21 mouse cellular contexts compared by ENCODE assay signal in the genomic region with DNA sequence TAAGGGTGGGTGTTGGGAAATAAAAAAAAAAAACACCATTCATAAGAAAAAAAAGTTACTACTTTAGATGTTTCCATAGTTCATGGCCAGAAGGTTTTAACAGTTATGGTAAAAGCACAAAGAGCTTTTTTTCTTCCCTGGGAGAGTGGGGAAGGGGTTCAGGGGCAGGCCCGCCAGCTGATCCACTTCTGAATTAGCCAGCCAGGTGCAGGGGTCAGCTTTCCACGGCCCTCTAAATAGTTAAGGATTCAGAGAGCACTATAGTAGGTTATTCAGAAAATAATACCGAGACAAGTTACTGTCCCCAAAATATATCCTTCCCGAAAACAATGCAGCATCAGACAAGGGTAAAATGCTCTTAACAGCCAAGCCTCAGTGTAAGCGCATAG.
DNase-seq lines count a peak whose midpoint lies in the region; ATAC-seq and TF ChIP-seq lines count a peak whose summit lies in the region.
"Had no signal": no experiment of that assay in that cellular context is flagged by ENCODE, and none has a peak within 500 bp of the region (broad histone marks: within the 10 kb centered on the region; RNA-seq: fewer than 3 reads in every experiment).

No protein-coding gene starts in this region.

- H3K9me3 ChIP-seq in kidney, embryonic 15.5 days (replicated peaks) = no peaks in the 10 kb centered on the region
- no peaks in the 10 kb centered on the region for H3K9me3 ChIP-seq in ES-E14 (ENCODE audit: control insufficient read depth, insufficient read depth, low read depth, low read length)
- no peaks in the 10 kb centered on the region for H3K9me3 ChIP-seq in embryonic facial prominence, embryonic 11.5 days (replicated peaks; ENCODE audit: control insufficient read depth, low read length)
- no peaks in the 10 kb centered on the region for H3K9me3 ChIP-seq in neural tube, embryonic 11.5 days (ENCODE audit: control insufficient read depth, low read length)
- H3K9me3 ChIP-seq in forebrain, embryonic 16.5 days (ENCODE audit: control insufficient read depth, low read length) = no peaks in the 10 kb centered on the region
- H3K9me3 ChIP-seq: heart, embryonic 10.5 days; liver, embryonic 12.5 days had no signal

- 0 out of 2 replicates have a peak overlapping the region, but pooled peaks have one; percentile 4 for H3K4me2 ChIP-seq in kidney, embryonic 15.5 days
- H3K4me2 ChIP-seq in embryonic facial prominence, embryonic 11.5 days (ENCODE audit: low read depth, low read length) = no peak overlapping the region
- no peak overlapping the region for H3K4me2 ChIP-seq in neural tube, embryonic 11.5 days (ENCODE audit: low read depth)
- no peak overlapping the region for H3K4me2 ChIP-seq in forebrain, embryonic 16.5 days (ENCODE audit: low read length)
- H3K4me2 ChIP-seq: liver, embryonic 12.5 days; lung, embryonic 14.5 days had no signal

- no peak for ATAC-seq in kidney, embryonic 15.5 days (replicated peaks; ENCODE audit: low FRiP score)
- no peak for ATAC-seq in embryonic facial prominence, embryonic 11.5 days (replicated peaks; ENCODE audit: insufficient number of reproducible peaks, low FRiP score, low TSS enrichment, low read depth)
- 0 out of 2 replicates have a peak, but pooled peaks have one; percentile 36 for ATAC-seq in neural tube, embryonic 11.5 days (ENCODE audit: insufficient read depth, low FRiP score, low TSS enrichment)
- ATAC-seq in forebrain, embryonic 16.5 days = no peak
- ATAC-seq: hindbrain, embryonic 16.5 days; liver, embryonic 12.5 days; midbrain, embryonic 16.5 days had no signal

- no peaks in the 10 kb centered on the region for H3K36me3 ChIP-seq in kidney, embryonic 15.5 days
- H3K36me3 ChIP-seq in ES-E14 (ENCODE audit: control insufficient read depth, insufficient read depth, low read length, poor library complexity, severe bottlenecking) = no peaks in the 10 kb centered on the region
- H3K36me3 ChIP-seq in embryonic facial prominence, embryonic 11.5 days (replicated peaks; ENCODE audit: control insufficient read depth, insufficient read depth, low read depth, low read length) = no peaks in the 10 kb centered on the region
- H3K36me3 ChIP-seq in neural tube, embryonic 11.5 days (ENCODE audit: control insufficient read depth, insufficient read depth, low read length) = no peaks in the 10 kb centered on the region
- H3K36me3 ChIP-seq in forebrain, embryonic 16.5 days (ENCODE audit: control insufficient read depth, insufficient read depth) = no peaks in the 10 kb centered on the region
- H3K36me3 ChIP-seq: heart, embryonic 10.5 days; liver, embryonic 12.5 days had no signal

- 34% methylated on average over 5 of the region's 5 CpGs for WGBS in kidney, embryonic 15.5 days
- WGBS in embryonic facial prominence, embryonic 11.5 days = 22% methylated on average over 5 of the region's 5 CpGs
- WGBS in neural tube, embryonic 11.5 days = 10% methylated on average over 5 of the region's 5 CpGs
- 58% methylated on average over 5 of the region's 5 CpGs for WGBS in forebrain, embryonic 16.5 days

- no peak overlapping the region for H3K4me3 ChIP-seq in kidney, embryonic 15.5 days (replicated peaks)
- no peak overlapping the region for H3K4me3 ChIP-seq in ES-E14 (ENCODE audit: insufficient read depth in 1 of 2, low read depth in 1 of 2, low read length in 2 of 2, poor library complexity in 1 of 2, severe bottlenecking in 1 of 2)
- no peak overlapping the region for H3K4me3 ChIP-seq in embryonic facial prominence, embryonic 11.5 days (ENCODE audit: low read depth, low read length)
- H3K4me3 ChIP-seq in neural tube, embryonic 11.5 days (ENCODE audit: low read depth, low read length) = no peak overlapping the region
- no peak overlapping the region for H3K4me3 ChIP-seq in forebrain, embryonic 16.5 days (replicated peaks; ENCODE audit: low read length)
- H3K4me3 ChIP-seq: heart, embryonic 10.5 days; liver, embryonic 12.5 days had no signal

- DNase-seq in kidney, adult 9 months = no peak
- no peak for DNase-seq in ES-E14 (ENCODE audit: low read depth, low spot score)
- DNase-seq in embryonic facial prominence, embryonic 11.5 days (ENCODE audit: low spot score) = peak; percentile 39
- DNase-seq in neural tube, embryonic 11.5 days (ENCODE audit: low spot score) = no peak
- no peak for DNase-seq in adrenal gland, adult 8-10 months
- no peak for DNase-seq in ovary, postnatal 14 days (ENCODE audit: low spot score)
- DNase-seq: B cell, adult 2 months; cerebellum, adult 9-11 months; gastrocnemius, postnatal 25 days; heart, postnatal 10 days; kidney, adult 18-20 months; kidney, postnatal 4 days; lung, embryonic 14.5 days; lung, postnatal 4 days; retina, postnatal 1 day had no signal

- H3K4me1 ChIP-seq in kidney, embryonic 15.5 days = peaks cover 37% of the 10 kb centered on the region
- H3K4me1 ChIP-seq in ES-E14 (ENCODE audit: control insufficient read depth in 2 of 2, insufficient read depth in 2 of 2, low read length in 2 of 2, poor library complexity in 1 of 2) = peaks cover 14 to 20% of the 10 kb centered on the region in 2 experiments
- H3K4me1 ChIP-seq in embryonic facial prominence, embryonic 11.5 days (ENCODE audit: control insufficient read depth, insufficient read depth, low read length) = no peaks in the 10 kb centered on the region
- peaks cover 40% of the 10 kb centered on the region for H3K4me1 ChIP-seq in neural tube, embryonic 11.5 days (ENCODE audit: control insufficient read depth, insufficient read depth, low read length)
- peaks cover 16% of the 10 kb centered on the region for H3K4me1 ChIP-seq in forebrain, embryonic 16.5 days (replicated peaks; ENCODE audit: control insufficient read depth, insufficient read depth, low read length)

- no peak overlapping the region for H3K9ac ChIP-seq in kidney, embryonic 15.5 days
- no peak overlapping the region for H3K9ac ChIP-seq in ES-E14 (ENCODE audit: insufficient read depth, low read depth, low read length, poor library complexity, severe bottlenecking)
- H3K9ac ChIP-seq in embryonic facial prominence, embryonic 11.5 days (replicated peaks; ENCODE audit: low read length) = no peak overlapping the region
- no peak overlapping the region for H3K9ac ChIP-seq in neural tube, embryonic 11.5 days (ENCODE audit: low read length)
- H3K9ac ChIP-seq in forebrain, embryonic 16.5 days (replicated peaks; ENCODE audit: low read depth, low read length) = no peak overlapping the region
- H3K9ac ChIP-seq: liver, embryonic 12.5 days; lung, embryonic 14.5 days had no signal

- H3K27ac ChIP-seq in kidney, embryonic 15.5 days = no peak overlapping the region
- H3K27ac ChIP-seq in ES-E14 (ENCODE audit: insufficient read depth, low read depth, low read length, poor library complexity, severe bottlenecking) = peak overlapping the region; percentile 49; the same call in 1 of the 2 replicates
- H3K27ac ChIP-seq in embryonic facial prominence, embryonic 11.5 days (replicated peaks; ENCODE audit: low read depth, low read length) = no peak overlapping the region
- peak overlapping the region; percentile 65 for H3K27ac ChIP-seq in neural tube, embryonic 11.5 days (ENCODE audit: low read depth, low read length)
- no peak overlapping the region for H3K27ac ChIP-seq in forebrain, embryonic 16.5 days (ENCODE audit: low read length)
- H3K27ac ChIP-seq: heart, embryonic 10.5 days; liver, embryonic 12.5 days had no signal

- in situ Hi-C loops in ES-E14 (cut with MboI; ENCODE audit: low sequenced_read_pairs in 2 of 2, unreplicated experiment in 2 of 2) = no loop called here

- no peaks in the 10 kb centered on the region for H3K27me3 ChIP-seq in kidney, embryonic 15.5 days
- no peaks in the 10 kb centered on the region for H3K27me3 ChIP-seq in embryonic facial prominence, embryonic 11.5 days (ENCODE audit: control insufficient read depth, insufficient read depth, low read length)
- no peaks in the 10 kb centered on the region for H3K27me3 ChIP-seq in neural tube, embryonic 11.5 days (ENCODE audit: control insufficient read depth, insufficient read depth, low read length)
- peaks cover 2% of the 10 kb centered on the region; the same call in 1 of the 2 replicates for H3K27me3 ChIP-seq in forebrain, embryonic 16.5 days (replicated peaks; ENCODE audit: control insufficient read depth, insufficient read depth, low read length)
- H3K27me3 ChIP-seq: liver, embryonic 12.5 days had no signal

TF ChIP-seq in ES-E14, 5 proteins besides CTCF, POLR2A, EP300 and RAD21:
- no peak for TF ChIP-seq ZNF384 (IDR thresholded peaks at IDR 0.05; ENCODE audit: low read depth, low read length)
- TF ChIP-seq MAFK (IDR thresholded peaks at IDR 0.05; ENCODE audit: insufficient read depth, low read depth, low read length) = no peak
- TF ChIP-seq CHD2 (IDR thresholded peaks at IDR 0.05; ENCODE audit: low read depth, low read length) = no peak
- TF ChIP-seq ZC3H11A (IDR thresholded peaks at IDR 0.05; ENCODE audit: borderline replicate concordance, low read depth, low read length) = no peak
- TF ChIP-seq HCFC1 (IDR thresholded peaks at IDR 0.05; ENCODE audit: borderline replicate concordance, insufficient read depth, low read length) = no peak

Comparison
In these comparisons a context has a peak if more than half of its experiments do, and no peak if none do; other contexts are left out.
1. H3K27ac ChIP-seq: peak in ES-E14 (single experiment) and neural tube, embryonic 11.5 days (single experiment); none in kidney, embryonic 15.5 days (single experiment), embryonic facial prominence, embryonic 11.5 days (single experiment) and forebrain, embryonic 16.5 days (single experiment).